Mouse (Mus musculus) left cerebral cortex, adult 18-20 months (tissue): ENCODE data around the gene Pomp. TPM values are rescaled to one million over a fixed set of nuclear protein-coding genes. Genes with fewer than 3 reads are reported as not detected.
A peak's percentile ranks its signal among the peaks of the same experiment; 100 is the strongest.

Experiments used
- DNase-seq, 2 experiments: peaks; one replicate each; pipeline ENCODE4 v3.0.0; 2021 to 2022; ENCODE audit warnings: low spot score in 2 of 2, mixed read lengths in 1 of 2
- long read RNA-seq, 2 experiments: library from polyadenylated mRNA; stranded (forward); transcript quantifications; one replicate each; pipeline ENCODE4 v2.0.0; 2021
- total RNA-seq, 2 experiments: library from RNA; stranded (reverse); gene quantifications; 2 replicates each; pipeline ENCODE4 v1.2.3; 2021

Pomp gene
- total RNA-seq: 100 to 1,000 TPM; 190 to 199 TPM
- long read RNA-seq, experiment 1, transcript Pomp-201 (6 exons, 1,579 nt): major isoform, 139 of 150 reads
- long read RNA-seq, experiment 1, partial matches to known transcripts: 4 of 150 reads
- long read RNA-seq, experiment 1, other reads (novel, unspliced or antisense): 7 of 150 reads
- long read RNA-seq, experiment 2, transcript Pomp-201 (6 exons, 1,579 nt): major isoform, 180 of 192 reads
- long read RNA-seq, experiment 2, partial matches to known transcripts: 5 of 192 reads
- long read RNA-seq, experiment 2, other reads (novel, unspliced or antisense): 3 of 192 reads

- DNase-seq: peak; percentile 90 to 95
These were observed at the start of gene Pomp for GRCm38 (mm10) chr5:147860449-147861261. Pomp (plus strand) TSS chr5:147860461.

- no peak for DNase-seq
These were observed 47.8 kb upstream of the Pomp start for GRCm38 (mm10) chr5:147812255-147813040.

GRCm38 (mm10) chr5:147814971-147815370 is 45.3 kb upstream of the Pomp start:
- DNase-seq: no peak

- no peak for DNase-seq
These were observed 44.7 kb upstream of the Pomp start for GRCm38 (mm10) chr5:147815592-147815991.

- no peak for DNase-seq
These were observed 43.8 kb upstream of the Pomp start for GRCm38 (mm10) chr5:147816465-147816864.

GRCm38 (mm10) chr5:147817747-147818496 is 42.3 kb upstream of the Pomp start:
- no peak for DNase-seq

- DNase-seq: no peak
These were observed 41.4 kb upstream of the Pomp start for GRCm38 (mm10) chr5:147818866-147819265.

- DNase-seq: no peak
These were observed 40.4 kb upstream of the Pomp start for GRCm38 (mm10) chr5:147819895-147820294.

GRCm38 (mm10) chr5:147824021-147824605 is 36.1 kb upstream of the Pomp start:
- DNase-seq: no peak

- no peak for DNase-seq
These were observed 34.8 kb upstream of the Pomp start for GRCm38 (mm10) chr5:147825375-147825969.

GRCm38 (mm10) chr5:147826091-147826490 is 34.2 kb upstream of the Pomp start:
- DNase-seq: no peak

GRCm38 (mm10) chr5:147826546-147826945 is 33.7 kb upstream of the Pomp start:
- no peak for DNase-seq

GRCm38 (mm10) chr5:147828846-147829245 is 31.4 kb upstream of the Pomp start:
- no peak for DNase-seq

- no peak for DNase-seq
These were observed 27.4 kb upstream of the Pomp start for GRCm38 (mm10) chr5:147832842-147833241.

- no peak for DNase-seq
These were observed 25.3 kb upstream of the Pomp start for GRCm38 (mm10) chr5:147834841-147835500.

GRCm38 (mm10) chr5:147839418-147839817 is 20.8 kb upstream of the Pomp start:
- DNase-seq: no peak

- no peak for DNase-seq
These were observed 16.9 kb upstream of the Pomp start for GRCm38 (mm10) chr5:147843340-147843739.

GRCm38 (mm10) chr5:147845319-147845718 is 14.9 kb upstream of the Pomp start:
- DNase-seq: no peak

GRCm38 (mm10) chr5:147847361-147847760 is 12.9 kb upstream of the Pomp start:
- no peak for DNase-seq
